Mouse (Mus musculus): ENCODE measurements around the gene Ppp1r18. TPM values are rescaled to one million over a fixed set of nuclear protein-coding genes. Genes with fewer than 3 reads are reported as not detected.

Ppp1r18 gene
- polyA plus RNA-seq, 1 experiment: 53.9 TPM

DNA sequence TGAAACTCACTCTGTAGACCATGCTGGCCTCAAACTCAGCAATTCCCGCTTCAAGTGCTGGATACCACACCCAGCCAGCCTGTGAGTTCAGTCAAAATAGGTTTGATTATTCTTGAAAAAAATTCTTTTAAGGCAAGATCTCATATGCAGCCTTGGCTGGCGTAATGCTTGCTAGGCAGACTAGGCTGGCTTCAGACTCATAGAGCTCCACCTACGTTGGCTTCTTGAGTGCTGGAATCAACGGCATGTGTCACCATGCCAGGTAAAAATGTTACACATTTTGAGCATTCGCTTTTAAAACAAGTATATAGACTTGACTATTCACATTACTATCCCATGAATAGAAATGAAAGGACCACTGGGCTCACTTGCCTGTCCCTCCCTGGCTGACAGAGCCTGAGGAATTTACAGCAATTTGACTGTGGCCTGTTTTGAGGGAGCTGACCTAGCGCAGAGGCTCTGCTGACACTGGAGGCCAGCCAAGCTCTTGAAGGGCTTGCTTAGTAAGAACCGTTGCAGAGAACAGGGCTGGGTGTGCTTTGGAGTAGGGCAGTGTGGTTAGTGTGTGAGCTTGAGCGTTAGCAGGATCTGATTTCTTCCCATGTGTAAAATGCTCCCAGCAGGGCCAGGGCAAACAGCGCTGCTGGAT is 38.1 kb downstream of the Ppp1r18 start:
- peak; percentile 80 for DNase-seq
- Histone ChIP-seq H3K4me1 (ENCODE audit: control insufficient read depth, insufficient read depth, low read length) (peaks cover 5% of the 10 kb centered on the region; the same call in 1 of the 2 replicates), H3K4me3 (replicated peaks; ENCODE audit: extremely low read depth, low read depth, low read length) (no peak overlapping the region)
- no peak for TF ChIP-seq POLR2A (IDR thresholded peaks at IDR 0.05; ENCODE audit: borderline replicate concordance, extremely low read depth, low read depth, low read length)
- no peak for TF ChIP-seq CTCF (IDR thresholded peaks at IDR 0.05; ENCODE audit: insufficient read depth, low read length)
- 63% methylated on average over 9 of the region's 9 CpGs for WGBS

DNA sequence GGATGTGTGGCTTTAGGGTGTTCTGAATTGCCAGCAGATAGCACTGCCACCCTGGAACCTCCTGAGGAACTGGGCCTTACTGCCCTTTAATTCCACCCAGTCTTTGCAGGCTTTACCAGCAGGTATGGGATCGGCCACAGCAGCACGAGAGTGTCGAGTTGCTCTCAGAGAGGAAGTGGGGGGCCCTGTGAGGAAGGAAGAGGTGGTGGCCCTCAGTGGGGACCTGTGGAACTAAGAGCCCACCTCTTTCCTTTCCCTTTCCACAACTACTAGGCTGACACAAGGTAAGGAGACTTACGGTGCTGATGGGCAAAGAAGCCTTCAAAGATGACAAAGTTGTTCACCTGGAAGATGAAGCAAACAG is 38.6 kb downstream of the Ppp1r18 start:
- TF ChIP-seq POLR2A (IDR thresholded peaks at IDR 0.05; ENCODE audit: borderline replicate concordance, extremely low read depth, low read depth, low read length): no peak
- no peak for TF ChIP-seq CTCF (IDR thresholded peaks at IDR 0.05; ENCODE audit: insufficient read depth, low read length)
- H3K4me3 ChIP-seq (replicated peaks; ENCODE audit: extremely low read depth, low read depth, low read length): no peak overlapping the region
- no peak for DNase-seq
- H3K4me1 ChIP-seq (ENCODE audit: control insufficient read depth, insufficient read depth, low read length): peaks cover 5% of the 10 kb centered on the region; the same call in 1 of the 2 replicates
- 30% methylated on average over 4 of the region's 4 CpGs for WGBS

DNA sequence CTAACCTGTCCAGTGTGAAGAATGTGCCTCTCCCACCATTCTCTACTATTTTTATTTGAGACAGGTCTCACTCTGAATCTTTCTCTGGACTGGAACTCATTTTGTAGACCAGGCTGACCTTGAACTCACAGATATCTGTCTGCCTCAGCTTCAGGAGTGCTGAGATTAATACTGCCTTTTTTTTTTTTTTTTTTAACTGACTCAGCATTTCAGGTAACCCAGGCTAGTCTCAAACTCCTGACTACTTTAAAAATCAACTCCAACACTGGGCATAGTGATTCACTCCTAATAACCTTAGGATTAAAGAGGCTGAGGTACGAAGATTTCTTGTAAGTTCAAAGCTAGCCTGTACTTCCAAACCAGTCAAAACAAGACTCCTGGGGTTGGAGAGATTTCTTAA is 40.2 kb downstream of the Ppp1r18 start:
- DNase-seq: no peak
- WGBS: 93% methylated on average over 1 of the region's 1 CpGs
- TF ChIP-seq CTCF (IDR thresholded peaks at IDR 0.05; ENCODE audit: insufficient read depth, low read length) (no peak), POLR2A (IDR thresholded peaks at IDR 0.05; ENCODE audit: borderline replicate concordance, extremely low read depth, low read depth, low read length) (no peak)
- Histone ChIP-seq H3K4me3 (replicated peaks; ENCODE audit: extremely low read depth, low read depth, low read length) (no peak overlapping the region), H3K4me1 (ENCODE audit: control insufficient read depth, insufficient read depth, low read length) (peaks cover 13% of the 10 kb centered on the region)

DNA sequence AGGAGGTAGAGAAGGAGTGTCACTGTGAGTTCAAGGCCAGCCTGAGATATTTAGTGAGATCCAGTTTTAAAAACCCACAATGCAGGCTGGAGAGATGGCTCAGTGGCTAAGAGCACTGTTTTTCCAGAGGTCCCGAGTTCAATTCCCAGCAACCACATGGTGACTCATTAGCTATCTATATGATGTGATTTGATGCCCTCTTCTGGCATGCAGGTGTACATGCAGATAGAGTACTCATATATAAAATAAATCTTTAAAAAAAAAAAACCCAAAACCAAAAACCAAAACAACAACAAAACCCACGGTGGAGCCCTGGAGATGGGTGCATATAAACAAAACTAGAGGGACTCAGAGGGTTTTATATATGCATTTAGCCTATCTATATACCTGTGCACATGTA is 42.2 kb downstream of the Ppp1r18 start:
- DNase-seq: no peak
- H3K4me3 ChIP-seq (replicated peaks; ENCODE audit: extremely low read depth, low read depth, low read length): no peak overlapping the region
- H3K4me1 ChIP-seq (ENCODE audit: control insufficient read depth, insufficient read depth, low read length): peaks cover 13% of the 10 kb centered on the region
- 49% methylated on average over 2 of the region's 2 CpGs for WGBS
- no peak for TF ChIP-seq POLR2A (IDR thresholded peaks at IDR 0.05; ENCODE audit: borderline replicate concordance, extremely low read depth, low read depth, low read length)
- TF ChIP-seq CTCF (IDR thresholded peaks at IDR 0.05; ENCODE audit: insufficient read depth, low read length): no peak

DNA sequence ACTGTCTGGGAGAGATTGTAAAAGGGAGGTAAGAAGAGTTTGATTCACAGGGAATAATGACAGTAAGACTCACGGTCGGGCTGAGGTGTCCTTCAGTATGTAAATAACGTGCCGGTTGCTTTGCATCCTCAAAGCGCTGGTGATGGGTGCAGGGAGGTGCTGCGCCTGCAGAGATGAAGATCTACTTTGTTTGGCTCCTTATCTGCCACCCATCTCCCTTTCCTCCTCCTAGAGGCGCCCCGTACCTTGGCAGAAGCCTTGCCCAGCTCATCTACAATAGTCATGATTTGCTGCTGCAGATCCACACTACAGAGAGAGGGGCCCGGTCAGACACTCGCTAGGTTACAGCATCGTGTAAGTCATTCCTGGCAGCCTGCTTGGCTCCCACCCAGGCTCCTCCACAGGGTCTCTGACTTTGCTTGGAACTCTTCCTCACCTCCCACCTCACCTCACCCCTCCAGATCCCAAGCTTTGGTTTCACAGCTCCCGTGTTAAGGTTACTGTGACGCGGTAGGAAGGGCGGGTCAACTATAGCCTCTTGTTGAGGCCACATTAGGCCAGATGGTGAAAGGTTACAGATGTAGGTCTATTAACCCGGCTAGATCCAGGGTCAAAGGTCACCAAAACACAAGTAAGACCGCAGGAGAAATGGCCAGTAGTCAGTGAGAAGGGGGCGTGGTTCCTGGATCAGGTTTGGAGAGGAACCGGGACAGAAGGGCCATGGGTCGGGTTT is 44.0 kb downstream of the Ppp1r18 start:
- Histone ChIP-seq H3K4me1 (ENCODE audit: control insufficient read depth, insufficient read depth, low read length) (peaks cover 8% of the 10 kb centered on the region), H3K4me3 (replicated peaks; ENCODE audit: extremely low read depth, low read depth, low read length) (peak overlapping the region; percentile 92)
- DNase-seq: no peak
- 15% methylated on average over 20 of the region's 20 CpGs for WGBS
- no peak for TF ChIP-seq POLR2A (IDR thresholded peaks at IDR 0.05; ENCODE audit: borderline replicate concordance, extremely low read depth, low read depth, low read length)
- TF ChIP-seq CTCF (IDR thresholded peaks at IDR 0.05; ENCODE audit: insufficient read depth, low read length): no peak

DNA sequence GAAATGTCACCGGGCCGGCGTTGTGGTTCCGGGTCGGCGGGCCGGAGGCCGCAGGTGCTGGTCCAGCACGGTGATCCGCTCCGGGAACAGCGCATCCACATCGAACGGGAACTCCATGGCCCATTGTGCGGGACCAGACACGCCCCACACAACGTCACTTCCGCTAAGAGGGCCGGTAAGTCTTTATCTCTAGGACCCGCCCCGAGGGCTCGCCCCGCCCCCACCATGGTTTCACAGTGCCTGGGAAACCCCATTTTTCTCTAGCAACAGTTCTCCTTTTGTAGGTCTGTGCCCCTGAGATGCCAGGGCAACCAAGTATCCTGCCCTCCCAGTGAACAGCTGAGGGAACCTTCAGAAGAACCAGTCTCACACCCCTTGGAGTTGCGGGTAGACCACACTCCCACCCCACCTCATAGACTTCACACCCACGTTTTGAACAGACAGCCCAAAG is 44.6 kb downstream of the Ppp1r18 start, which contains the start of gene Atat1:
TSS of gene Atat1 (minus strand) at position 157 of the 451 bp plus-strand sequence.
- DNase-seq: peak; percentile 95
- 1% methylated on average over 25 of the region's 25 CpGs for WGBS
- peak within 1 kb of the TSS; percentile 92 for H3K4me3 ChIP-seq (replicated peaks; ENCODE audit: extremely low read depth, low read depth, low read length)
- peak; percentile 74; the same call in 1 of the 2 replicates for TF ChIP-seq POLR2A (IDR thresholded peaks at IDR 0.05; ENCODE audit: borderline replicate concordance, extremely low read depth, low read depth, low read length)
- TF ChIP-seq CTCF (IDR thresholded peaks at IDR 0.05; ENCODE audit: insufficient read depth, low read length): no peak
- peaks cover 8% of the 10 kb centered on the region for H3K4me1 ChIP-seq (ENCODE audit: control insufficient read depth, insufficient read depth, low read length)

DNA sequence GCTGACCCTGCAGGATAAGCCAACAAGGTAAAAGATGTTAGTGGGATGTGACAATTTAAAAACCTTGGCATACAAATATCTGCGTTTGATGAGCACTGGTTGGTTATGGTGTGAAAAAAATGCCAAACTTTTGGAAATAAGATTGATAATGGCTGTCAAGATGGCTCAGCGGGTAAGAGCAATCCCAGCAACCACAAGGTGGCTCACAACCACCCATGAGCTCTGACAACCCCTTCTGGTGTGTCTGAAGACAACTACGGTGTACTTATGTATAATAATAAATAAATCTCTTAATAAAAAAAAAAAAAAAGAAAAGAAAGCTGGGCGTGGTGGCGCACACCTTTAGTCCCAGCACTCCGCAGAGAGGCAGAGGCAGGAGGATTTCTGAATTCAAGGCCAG is 49.6 kb downstream of the Ppp1r18 start:
- Histone ChIP-seq H3K4me3 (replicated peaks; ENCODE audit: extremely low read depth, low read depth, low read length) (no peak overlapping the region), H3K4me1 (ENCODE audit: control insufficient read depth, insufficient read depth, low read length) (peaks cover 13% of the 10 kb centered on the region)
- TF ChIP-seq CTCF (IDR thresholded peaks at IDR 0.05; ENCODE audit: insufficient read depth, low read length) (no peak), POLR2A (IDR thresholded peaks at IDR 0.05; ENCODE audit: borderline replicate concordance, extremely low read depth, low read depth, low read length) (no peak)
- WGBS: 76% methylated on average over 6 of the region's 6 CpGs
- DNase-seq: no peak

DNA sequence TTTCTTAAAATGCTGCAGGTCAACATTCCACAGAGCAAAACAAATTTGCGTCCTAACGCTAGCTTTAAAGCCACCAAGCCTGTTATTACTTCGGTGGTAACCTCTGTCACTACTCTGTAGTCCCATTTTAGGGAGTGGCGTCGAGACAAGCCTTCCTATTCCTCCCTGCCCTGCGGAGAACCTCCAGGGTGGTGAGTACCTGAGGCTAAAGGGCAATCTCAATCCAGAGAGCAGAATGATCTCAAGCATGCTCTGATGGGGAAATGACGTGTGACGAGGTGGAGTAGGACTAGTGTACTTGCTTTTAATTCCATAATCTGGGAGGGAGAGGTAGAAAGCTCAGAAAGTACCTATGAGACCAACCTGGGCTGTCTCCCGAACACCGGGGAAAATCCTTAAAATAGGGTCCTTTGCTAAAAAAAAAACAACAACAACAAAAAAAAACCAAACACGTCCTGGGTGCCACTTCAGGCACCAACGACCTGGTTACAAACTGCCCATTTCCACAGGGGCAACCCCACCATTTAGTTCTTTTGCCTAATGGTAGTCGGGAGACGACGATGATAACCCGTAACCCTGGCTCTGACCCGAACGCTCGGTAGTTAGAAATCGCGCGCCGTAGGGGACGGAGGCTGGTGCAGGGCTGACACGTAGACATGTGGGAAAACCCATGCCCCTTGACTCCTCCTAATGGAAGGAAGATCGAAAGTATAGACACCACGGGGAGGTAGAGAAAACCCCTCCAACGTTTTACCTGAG is 50.3 kb downstream of the Ppp1r18 start:
- under 1% methylated on average over 28 of the region's 28 CpGs for WGBS
- DNase-seq: no peak
- H3K4me1 ChIP-seq (ENCODE audit: control insufficient read depth, insufficient read depth, low read length): peaks cover 16% of the 10 kb centered on the region
- TF ChIP-seq CTCF (IDR thresholded peaks at IDR 0.05; ENCODE audit: insufficient read depth, low read length): no peak
- no peak for TF ChIP-seq POLR2A (IDR thresholded peaks at IDR 0.05; ENCODE audit: borderline replicate concordance, extremely low read depth, low read depth, low read length)
- H3K4me3 ChIP-seq (replicated peaks; ENCODE audit: extremely low read depth, low read depth, low read length): peak overlapping the region; percentile 78

Measured in lung, adult 2 months (tissue).